Mouse (Mus musculus): ENCODE data around the gene Iars2. TPM values are rescaled to one million over a fixed set of nuclear protein-coding genes. Genes with fewer than 3 reads are reported as not detected.
"Not testable (repeated sequence)": the region's sequence is repeated elsewhere in the genome, so short reads cannot be mapped to it uniquely, and the experiment has no call there.

Iars2 gene
- polyA plus RNA-seq, 1 experiment, result 9.0 TPM

GRCm38 (mm10) chr1:185333651-185334050, 4.5 kb upstream of the Iars2 start:
- Histone ChIP-seq H3K4me3 (ENCODE audit: low read depth, low read length) (no peak overlapping the region), H3K27ac (ENCODE audit: insufficient read depth, low read depth, low read length) (peak overlapping the region; percentile 80; the same call in 1 of the 2 replicates), H3K4me1 (ENCODE audit: control insufficient read depth, insufficient read depth, insufficient read length, low read length) (peaks cover 13% of the 10 kb centered on the region; the same call in 1 of the 2 replicates), H3K27me3 (ENCODE audit: control insufficient read depth, insufficient read depth, low read length) (no peaks in the 10 kb centered on the region), H3K36me3 (ENCODE audit: control insufficient read depth, insufficient read depth, low read length) (peaks cover 11% of the 10 kb centered on the region)
- no peak for TF ChIP-seq POLR2A (IDR thresholded peaks at IDR 0.05; ENCODE audit: low read depth, low read length)
- no peak for TF ChIP-seq CTCF (IDR thresholded peaks at IDR 0.05; ENCODE audit: extremely low read depth, insufficient read length, insufficient replicate concordance, low read depth, low read length)
- 30% methylated on average over 5 of the region's 5 CpGs for WGBS

DNA sequence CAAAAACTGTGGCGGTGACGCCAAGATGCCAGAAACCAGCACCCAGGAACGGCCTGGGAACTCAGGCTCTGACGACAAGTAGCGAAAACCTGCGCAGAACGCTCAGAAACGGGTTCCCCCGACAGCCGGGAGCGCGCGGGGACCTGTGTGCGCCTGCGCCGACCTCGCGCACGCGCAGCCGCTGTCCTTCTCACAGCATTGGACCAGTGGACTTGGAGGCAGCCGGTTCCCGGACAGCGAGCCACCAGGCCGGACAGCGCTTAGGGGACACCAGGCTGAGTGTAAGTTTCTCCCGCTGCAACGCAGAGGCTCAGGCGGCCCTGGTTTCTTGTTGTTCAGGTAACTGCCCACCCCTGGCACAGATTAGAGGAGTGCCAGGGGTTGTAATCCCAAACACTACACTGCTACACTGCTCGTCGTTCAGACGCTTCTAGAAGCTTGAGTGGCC, 2.8 kb upstream of the Iars2 start, which contains the start of gene Bpnt1:
Bpnt1 (plus strand) TSS at position 167 of the 448 bp plus-strand sequence.
- Histone ChIP-seq H3K27ac (ENCODE audit: insufficient read depth, low read depth, low read length) (peak within 1 kb of the TSS; percentile 84), H3K4me3 (ENCODE audit: low read depth, low read length) (peak within 1 kb of the TSS; percentile 96), H3K4me1 (ENCODE audit: control insufficient read depth, insufficient read depth, insufficient read length, low read length) (peaks cover 8% of the 10 kb centered on the region; the same call in 1 of the 2 replicates), H3K27me3 (ENCODE audit: control insufficient read depth, insufficient read depth, low read length) (no peaks in the 10 kb centered on the region), H3K36me3 (ENCODE audit: control insufficient read depth, insufficient read depth, low read length) (peaks cover 7% of the 10 kb centered on the region; the same call in 1 of the 2 replicates)
- TF ChIP-seq POLR2A (IDR thresholded peaks at IDR 0.05; ENCODE audit: low read depth, low read length) (peak; percentile 91; the same call in 1 of the 2 replicates), CTCF (IDR thresholded peaks at IDR 0.05; ENCODE audit: extremely low read depth, insufficient read length, insufficient replicate concordance, low read depth, low read length) (no peak)
- under 1% methylated on average over 32 of the region's 32 CpGs for WGBS

DNA sequence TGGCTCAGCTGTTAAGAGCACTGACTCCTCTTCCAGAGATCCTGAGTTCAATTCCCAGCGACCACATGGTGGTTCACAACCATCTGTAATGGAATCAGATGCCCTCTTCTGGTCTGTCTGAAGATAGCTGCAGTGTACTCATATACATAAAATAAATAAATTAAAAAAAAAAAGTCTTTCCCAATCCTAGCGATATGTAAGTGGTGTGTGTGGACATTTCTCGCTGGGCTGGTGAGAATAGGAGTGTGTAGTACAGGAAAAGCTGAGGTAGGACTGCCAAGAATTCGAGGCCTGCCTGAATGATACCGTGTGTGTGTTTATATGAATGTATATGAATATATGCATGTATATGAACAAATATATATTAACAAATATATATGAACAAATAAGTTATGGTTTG, 2.2 kb upstream of the Iars2 start:
- Histone ChIP-seq H3K27me3 (ENCODE audit: control insufficient read depth, insufficient read depth, low read length) (no peaks in the 10 kb centered on the region), H3K27ac (ENCODE audit: insufficient read depth, low read depth, low read length) (no peak overlapping the region), H3K36me3 (ENCODE audit: control insufficient read depth, insufficient read depth, low read length) (peaks cover 13% of the 10 kb centered on the region; the same call in 1 of the 2 replicates), H3K4me3 (ENCODE audit: low read depth, low read length) (no peak overlapping the region), H3K4me1 (ENCODE audit: control insufficient read depth, insufficient read depth, insufficient read length, low read length) (peaks cover 7% of the 10 kb centered on the region; the same call in 1 of the 2 replicates)
- TF ChIP-seq CTCF (IDR thresholded peaks at IDR 0.05; ENCODE audit: extremely low read depth, insufficient read length, insufficient replicate concordance, low read depth, low read length) (no peak), POLR2A (IDR thresholded peaks at IDR 0.05; ENCODE audit: low read depth, low read length) (no peak)
- WGBS, result 44% methylated on average over 5 of the region's 5 CpGs

- peaks cover 25% of the 10 kb centered on the region for H3K36me3 ChIP-seq (ENCODE audit: control insufficient read depth, insufficient read depth, low read length)
- H3K27ac ChIP-seq (ENCODE audit: insufficient read depth, low read depth, low read length), result no peak overlapping the region
- no peak overlapping the region for H3K4me3 ChIP-seq (ENCODE audit: low read depth, low read length)
- WGBS, result 95% methylated on average over 8 of the region's 8 CpGs
- TF ChIP-seq CTCF (IDR thresholded peaks at IDR 0.05; ENCODE audit: extremely low read depth, insufficient read length, insufficient replicate concordance, low read depth, low read length) (no peak), POLR2A (IDR thresholded peaks at IDR 0.05; ENCODE audit: low read depth, low read length) (no peak)
- H3K27me3 ChIP-seq (ENCODE audit: control insufficient read depth, insufficient read depth, low read length), result no peaks in the 10 kb centered on the region
- H3K4me1 ChIP-seq (ENCODE audit: control insufficient read depth, insufficient read depth, insufficient read length, low read length), result peaks cover 7% of the 10 kb centered on the region; the same call in 1 of the 2 replicates
These were observed 655 bp upstream of the Iars2 start for GRCm38 (mm10) chr1:185329851-185330250.

DNA sequence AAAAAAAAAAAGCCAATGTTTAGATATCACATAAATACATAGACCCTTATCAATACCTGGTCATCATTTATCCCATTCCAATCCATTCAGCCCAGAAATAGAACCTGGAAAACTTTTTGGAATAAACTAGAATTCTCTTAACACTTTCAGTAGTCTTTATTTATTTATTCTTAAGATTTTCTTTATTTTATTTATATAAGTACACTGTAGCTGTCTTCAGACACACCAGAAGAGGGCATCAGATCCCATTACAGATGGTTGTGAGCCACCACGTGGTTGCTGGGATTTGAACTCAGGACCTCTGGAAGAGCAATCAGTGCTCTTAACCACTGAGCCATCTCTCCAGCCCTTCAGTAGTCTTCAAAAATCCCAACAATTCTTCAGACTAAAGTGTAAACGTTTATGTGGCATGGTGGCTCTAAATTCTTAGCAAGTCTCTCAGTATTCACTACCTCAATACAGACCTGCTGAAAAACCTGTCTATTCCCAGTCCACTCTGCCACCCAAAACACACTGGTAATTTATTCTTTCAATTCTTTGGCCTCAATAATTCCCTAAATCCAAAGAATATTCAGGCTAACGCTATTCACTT, 1.3 kb downstream of the Iars2 start:
- H3K4me1 ChIP-seq (ENCODE audit: control insufficient read depth, insufficient read depth, insufficient read length, low read length); H3K27ac ChIP-seq (ENCODE audit: insufficient read depth, low read depth, low read length); H3K27me3 ChIP-seq (ENCODE audit: control insufficient read depth, insufficient read depth, low read length); H3K4me3 ChIP-seq (ENCODE audit: low read depth, low read length): not testable (repeated sequence)
- WGBS, result 31% methylated on average over 3 of the region's 3 CpGs
- peaks cover 37% of the 10 kb centered on the region for H3K36me3 ChIP-seq (ENCODE audit: control insufficient read depth, insufficient read depth, low read length)

DNA sequence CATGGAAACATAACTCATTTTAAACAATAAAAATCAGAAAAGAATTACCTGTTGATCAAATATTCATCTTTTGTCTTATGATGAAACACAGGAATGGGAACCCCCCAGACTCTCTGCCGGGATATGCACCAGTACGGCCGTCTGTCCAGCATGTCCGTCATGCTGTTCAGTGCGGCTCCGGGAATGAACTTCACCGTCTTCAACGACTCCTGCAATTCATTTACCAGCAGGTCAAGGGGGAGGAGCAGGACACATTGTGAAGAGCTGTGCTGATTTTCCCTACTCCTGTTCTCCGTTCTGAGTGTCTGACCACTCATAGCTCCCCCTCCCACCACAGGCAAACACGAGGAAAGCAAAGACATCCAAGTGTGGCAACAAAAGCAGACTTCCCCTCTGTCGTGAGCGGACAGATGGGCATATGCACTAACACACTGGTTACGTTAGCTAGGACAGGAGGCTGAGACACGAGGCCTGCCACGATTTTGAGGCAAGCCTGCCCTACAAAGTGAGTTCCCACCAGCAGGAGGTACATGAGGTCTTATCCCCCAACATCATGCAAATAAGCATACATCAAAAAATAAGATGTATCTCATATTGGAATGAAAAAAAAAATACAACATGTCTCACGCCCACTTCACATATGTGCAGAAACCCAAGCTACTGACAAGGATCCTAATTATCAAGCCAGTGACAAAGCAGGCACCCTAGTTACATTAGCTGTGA, 13.2 kb downstream of the Iars2 start:
- Histone ChIP-seq H3K4me3 (ENCODE audit: low read depth, low read length) (no peak overlapping the region), H3K27me3 (ENCODE audit: control insufficient read depth, insufficient read depth, low read length) (no peaks in the 10 kb centered on the region), H3K36me3 (ENCODE audit: control insufficient read depth, insufficient read depth, low read length) (peaks cover 46% of the 10 kb centered on the region), H3K4me1 (ENCODE audit: control insufficient read depth, insufficient read depth, insufficient read length, low read length) (peaks cover 5% of the 10 kb centered on the region; the same call in 1 of the 2 replicates), H3K27ac (ENCODE audit: insufficient read depth, low read depth, low read length) (no peak overlapping the region)
- TF ChIP-seq POLR2A (IDR thresholded peaks at IDR 0.05; ENCODE audit: low read depth, low read length) (no peak), CTCF (IDR thresholded peaks at IDR 0.05; ENCODE audit: extremely low read depth, insufficient read length, insufficient replicate concordance, low read depth, low read length) (no peak)
- WGBS, result 88% methylated on average over 16 of the region's 16 CpGs

GRCm38 (mm10) chr1:185314546-185314945, 14.7 kb downstream of the Iars2 start:
- H3K27ac ChIP-seq (ENCODE audit: insufficient read depth, low read depth, low read length), result no peak overlapping the region
- 56% methylated on average over 4 of the region's 4 CpGs for whole genome bisulfite sequencing
- H3K4me1 ChIP-seq (ENCODE audit: control insufficient read depth, insufficient read depth, insufficient read length, low read length), result peaks cover 8% of the 10 kb centered on the region
- peaks cover 36% of the 10 kb centered on the region for H3K36me3 ChIP-seq (ENCODE audit: control insufficient read depth, insufficient read depth, low read length)
- H3K4me3 ChIP-seq (ENCODE audit: low read depth, low read length), result no peak overlapping the region
- H3K27me3 ChIP-seq (ENCODE audit: control insufficient read depth, insufficient read depth, low read length), result no peaks in the 10 kb centered on the region
- TF ChIP-seq POLR2A (IDR thresholded peaks at IDR 0.05; ENCODE audit: low read depth, low read length), result peak; percentile 69
- no peak for TF ChIP-seq CTCF (IDR thresholded peaks at IDR 0.05; ENCODE audit: extremely low read depth, insufficient read length, insufficient replicate concordance, low read depth, low read length)
